Mouse (Mus musculus) CH12.LX (cell line): ENCODE measurements around the gene Espn. TPM values are rescaled to one million over a fixed set of nuclear protein-coding genes. Genes with fewer than 3 reads are reported as not detected.

Source experiments
- DNase-seq: peaks from one replicate; pipeline ENCODE4 v3.0.0-alpha.2; 2013; ENCODE audit errors: extremely low read depth
- H3K27ac ChIP-seq: 2 replicates; pipeline ENCODE4 v1.5.1; 2012; ENCODE audit warnings: low read depth, mild to moderate bottlenecking, control low read depth, moderate library complexity; ENCODE audit not compliant: insufficient read depth
- H3K27me3 ChIP-seq: replicated peaks from 2 replicates; pipeline ENCODE3; 2012; ENCODE audit warnings: inconsistent platforms
- H3K36me3 ChIP-seq, 2 experiments: replicated peaks in 1 of 2; 2 replicates each; pipeline versions ENCODE3 to v1.6.1; 2012; ENCODE audit warnings: inconsistent platforms in 1 of 2, low read length in 1 of 2, mild to moderate bottlenecking in 1 of 2, mixed read lengths in 1 of 2, moderate library complexity in 1 of 2; ENCODE audit not compliant: control insufficient read depth in 1 of 2, insufficient read depth in 1 of 2
- H3K4me1 ChIP-seq, 2 experiments: 2 replicates each; pipeline ENCODE4 v1.6.1; 2012; ENCODE audit warnings: inconsistent platforms in 1 of 2, moderate library complexity in 1 of 2; ENCODE audit not compliant: insufficient read depth in 2 of 2, control insufficient read depth in 1 of 2
- H3K4me2 ChIP-seq: 2 replicates; pipeline ENCODE4 v1.6.1; 2012; ENCODE audit warnings: low read depth, mild to moderate bottlenecking, control low read depth; ENCODE audit not compliant: poor library complexity, insufficient read depth, severe bottlenecking
- H3K4me3 ChIP-seq, 3 experiments: fragments of 150-350 bp in 1 of 3; sonication (generic) in 1 of 3; replicated peaks in 1 of 3; 2 replicates each; pipeline versions ENCODE3 to v1.5.1; 2011 to 2012; ENCODE audit warnings: low read depth in 2 of 3, low read length in 2 of 3, mild to moderate bottlenecking in 2 of 3, moderate library complexity in 2 of 3, control low read depth in 1 of 3, improper control_type of control experiment in 1 of 3, inconsistent platforms in 1 of 3, mixed read lengths in 1 of 3; ENCODE audit not compliant: poor library complexity in 1 of 3
- H3K79me2 ChIP-seq: replicated peaks from 2 replicates; pipeline ENCODE4 v1.6.1; 2012; ENCODE audit warnings: mild to moderate bottlenecking, moderate library complexity; ENCODE audit not compliant: control insufficient read depth, poor library complexity, insufficient read depth, severe bottlenecking; ENCODE audit errors: extremely low read depth
- H3K9ac ChIP-seq: 2 replicates; pipeline ENCODE4 v1.6.1; 2012; ENCODE audit warnings: low read depth, mild to moderate bottlenecking, control low read depth, moderate library complexity; ENCODE audit not compliant: insufficient read depth
- H3K9me3 ChIP-seq: replicated peaks from 2 replicates; pipeline ENCODE3; 2012; ENCODE audit warnings: low read length, inconsistent platforms, mixed read lengths
- CHD2 ChIP-seq: IDR thresholded peaks from 2 replicates; pipeline ENCODE4 v1.6.1; 2011; ENCODE audit warnings: low read length, improper control_type of control experiment
- CTCF ChIP-seq, 2 experiments: IDR thresholded peaks in 1 of 2; conservative IDR thresholded peaks in 1 of 2; 2 replicates each; pipeline ENCODE4 v1.5.1; 2011 to 2012; ENCODE audit warnings: low read depth in 2 of 2, low read length in 2 of 2, improper control_type of control experiment in 1 of 2, inconsistent platforms in 1 of 2, mild to moderate bottlenecking in 1 of 2, moderate library complexity in 1 of 2
- E2F4 ChIP-seq: IDR thresholded peaks from 2 replicates; pipeline ENCODE4 v1.6.1; 2011; ENCODE audit warnings: low read depth, low read length, improper control_type of control experiment; ENCODE audit not compliant: insufficient replicate concordance
- EP300 ChIP-seq: IDR thresholded peaks from 2 replicates; pipeline ENCODE4 v1.6.1; 2011; ENCODE audit warnings: low read length, improper control_type of control experiment
- ETS1 ChIP-seq: conservative IDR thresholded peaks from 2 replicates; pipeline ENCODE4 v1.6.1; 2012; ENCODE audit warnings: low read depth, mild to moderate bottlenecking, inconsistent platforms, low read length, improper control_type of control experiment, moderate library complexity
- GABPA ChIP-seq: IDR thresholded peaks from 2 replicates; pipeline ENCODE4 v1.6.1; 2012; ENCODE audit warnings: low read depth, low read length, improper control_type of control experiment, inconsistent platforms; ENCODE audit not compliant: insufficient replicate concordance
- JUN ChIP-seq: IDR thresholded peaks from 2 replicates; pipeline ENCODE4 v1.6.1; 2011; ENCODE audit warnings: low read depth, mild to moderate bottlenecking, low read length, improper control_type of control experiment, moderate library complexity; ENCODE audit not compliant: insufficient read depth
- JUND ChIP-seq: conservative IDR thresholded peaks from 2 replicates; pipeline ENCODE4 v1.6.1; 2011; ENCODE audit warnings: low read depth, low read length, improper control_type of control experiment
- KAT2A ChIP-seq: IDR thresholded peaks from 2 replicates; pipeline ENCODE4 v1.6.1; 2012; ENCODE audit warnings: low read length, improper control_type of control experiment, inconsistent platforms; ENCODE audit not compliant: insufficient replicate concordance
- MAFK ChIP-seq: IDR thresholded peaks from 2 replicates; pipeline ENCODE4 v1.6.1; 2011; ENCODE audit warnings: low read length, improper control_type of control experiment; ENCODE audit not compliant: insufficient replicate concordance
- MAX ChIP-seq: IDR thresholded peaks from 2 replicates; pipeline ENCODE4 v1.6.1; 2011; ENCODE audit warnings: low read length, improper control_type of control experiment
- MAZ ChIP-seq: IDR thresholded peaks from 2 replicates; pipeline ENCODE4 v1.6.1; 2012; ENCODE audit warnings: low read depth, mild to moderate bottlenecking, inconsistent platforms, low read length, improper control_type of control experiment, moderate library complexity
- NELFE ChIP-seq: IDR thresholded peaks from 2 replicates; pipeline ENCODE4 v1.6.1; 2011; ENCODE audit warnings: low read depth, low read length, improper control_type of control experiment
- PAX5 ChIP-seq: IDR thresholded peaks from 2 replicates; pipeline ENCODE4 v1.6.1; 2012; ENCODE audit warnings: low read length, inconsistent platforms, mixed read lengths
- POLR2A ChIP-seq: IDR thresholded peaks from 2 replicates; pipeline ENCODE4 v1.6.1; 2011; ENCODE audit warnings: low read depth, mild to moderate bottlenecking, improper control_type of control experiment, low read length
- RCOR1 ChIP-seq: conservative IDR thresholded peaks from 2 replicates; pipeline ENCODE4 v1.6.1; 2012; ENCODE audit warnings: low read depth, mild to moderate bottlenecking, inconsistent platforms, low read length, improper control_type of control experiment
- SIN3A ChIP-seq: IDR thresholded peaks from 2 replicates; pipeline ENCODE4 v1.6.1; 2012; ENCODE audit warnings: low read length, improper control_type of control experiment, inconsistent platforms
- SMC3 ChIP-seq: IDR thresholded peaks from 2 replicates; pipeline ENCODE4 v1.6.1; 2011; ENCODE audit warnings: low read depth, low read length, improper control_type of control experiment
- TBP ChIP-seq: conservative IDR thresholded peaks from 2 replicates; pipeline ENCODE4 v1.6.1; 2011; ENCODE audit warnings: low read depth, low read length, improper control_type of control experiment
- TCF12 ChIP-seq: IDR thresholded peaks from 2 replicates; pipeline ENCODE4 v1.6.1; 2014; ENCODE audit warnings: low read depth, mild to moderate bottlenecking, inconsistent platforms, low read length, improper control_type of control experiment
- UBTF ChIP-seq: IDR thresholded peaks from 2 replicates; pipeline ENCODE4 v1.6.1; 2012; ENCODE audit warnings: low read depth, mild to moderate bottlenecking, inconsistent platforms, low read length, improper control_type of control experiment, moderate library complexity
- USF1 ChIP-seq: IDR thresholded peaks from 2 replicates; pipeline ENCODE4 v1.6.1; 2014; ENCODE audit warnings: low read depth, mild to moderate bottlenecking, inconsistent platforms, low read length, improper control_type of control experiment
- ZC3H11A ChIP-seq: IDR thresholded peaks from 2 replicates; pipeline ENCODE4 v1.6.1; 2012; ENCODE audit warnings: low read depth, mild to moderate bottlenecking, inconsistent platforms, low read length, improper control_type of control experiment
- ZKSCAN1 ChIP-seq: IDR thresholded peaks from 2 replicates; pipeline ENCODE4 v1.6.1; 2012; ENCODE audit warnings: low read depth, inconsistent platforms, low read length, improper control_type of control experiment, borderline replicate concordance
- ZNF384 ChIP-seq: IDR thresholded peaks from 2 replicates; pipeline ENCODE4 v1.6.1; 2012; ENCODE audit warnings: low read depth, low read length, improper control_type of control experiment, inconsistent platforms
- dilution Hi-C: fragments of 300-500 bp; cut with MboI; formaldehyde crosslinking; loops from 2 replicates; pipeline ENCODE4 v1.14.3; 2020; ENCODE audit warnings: low sequenced_read_pairs; ENCODE audit not compliant: extremely low pct_unique_long_range_greater_than_20kb, extremely low pct_ligation_motif_present
- in situ Hi-C: fragments of 300-500 bp; cut with MboI; formaldehyde crosslinking; loops from 3 replicates; pipeline ENCODE4 v1.14.3; 2019; ENCODE audit warnings: low sequenced_read_pairs, low pct_ligation_motif_present, low pct_unique_long_range_greater_than_20kb, mixed read lengths
- polyA plus RNA-seq: library from polyadenylated mRNA; unstranded; fragments of >175 nt; gene quantifications from 2 replicates; pipeline ENCODE4 v1.2.1, GENCODE M21; 2012; ENCODE audit warnings: low read depth; ENCODE audit not compliant: insufficient read length
- total RNA-seq, 2 experiments: library from RNA; depleted of rRNA; stranded (reverse); fragments of 300-350 nt in 1 of 2; fragments of >200 nt in 1 of 2; gene quantifications; 2 replicates each; pipeline ENCODE4 v1.2.3; 2012 to 2014

Espn gene
- total and polyA plus RNA-seq, 3 experiments, result 0.25 TPM; not detected in 2

DNA sequence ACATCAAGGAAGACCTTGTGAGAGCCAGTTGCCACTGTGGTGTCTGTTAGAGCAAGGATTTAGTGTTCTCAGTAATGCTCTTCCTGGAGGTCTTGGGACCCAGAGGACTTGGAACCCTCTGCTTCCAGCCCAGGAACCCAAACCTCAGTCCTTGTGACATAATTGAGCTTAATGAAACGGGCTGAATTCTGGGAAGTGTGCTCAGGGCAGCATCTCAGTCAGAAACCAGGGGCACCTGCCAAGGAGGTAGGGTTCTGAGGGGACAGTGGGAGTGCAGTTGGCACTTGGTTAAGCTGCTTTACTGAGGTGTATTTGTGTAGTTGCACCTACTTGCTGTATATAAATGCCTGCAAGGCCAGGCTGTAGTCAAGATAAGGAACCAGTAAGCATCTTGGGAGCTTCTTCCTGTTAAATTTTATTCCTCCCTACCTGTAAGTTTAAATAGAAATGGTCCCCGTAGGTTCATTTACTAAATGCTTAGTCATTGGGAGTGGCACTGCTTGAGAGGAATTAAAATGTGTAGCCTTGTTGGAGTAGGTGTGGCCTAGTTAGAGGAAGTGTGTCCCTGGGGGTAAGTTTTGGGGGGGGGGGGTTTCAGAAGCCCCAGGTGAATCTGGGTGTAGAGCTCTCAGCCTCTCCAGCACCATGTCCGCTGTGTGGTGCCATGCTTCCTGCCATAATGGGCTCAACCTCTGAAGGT lies 42.5 kb upstream of the Espn start:
- Histone ChIP-seq H3K4me3 (no peak overlapping the region), H3K4me1 (peaks cover 14 to 51% of the 10 kb centered on the region in 2 experiments), H3K9me3 (no peaks in the 10 kb centered on the region), H3K27ac (no peak overlapping the region), H3K27me3 (no peaks in the 10 kb centered on the region), H3K79me2 (no peaks in the 10 kb centered on the region), H3K36me3 (peaks cover 0 to 20% of the 10 kb centered on the region in 2 experiments), H3K4me2 (no peak overlapping the region), H3K9ac (no peak overlapping the region)
- DNase-seq, result no peak
- in situ Hi-C loops (no loop called here), dilution Hi-C loops (no loop called here)
- TF ChIP-seq SIN3A (no peak), MAZ (no peak), USF1 (no peak), TBP (no peak), NELFE (no peak), E2F4 (no peak), CTCF (conservative IDR thresholded peaks at IDR 0.05 in 1 of 2, IDR thresholded peaks at IDR 0.05 in 1 of 2; ENCODE audit: low read depth in 2 of 2, low read length in 2 of 2) (no peak)

- dilution Hi-C loops, result no loop called here
- DNase-seq, result no peak
- peaks cover 18 to 67% of the 10 kb centered on the region in 2 experiments for H3K4me1 ChIP-seq
Observed at GRCm38 (mm10) chr4:152192569-152192968, 40.4 kb upstream of the Espn start.

DNA sequence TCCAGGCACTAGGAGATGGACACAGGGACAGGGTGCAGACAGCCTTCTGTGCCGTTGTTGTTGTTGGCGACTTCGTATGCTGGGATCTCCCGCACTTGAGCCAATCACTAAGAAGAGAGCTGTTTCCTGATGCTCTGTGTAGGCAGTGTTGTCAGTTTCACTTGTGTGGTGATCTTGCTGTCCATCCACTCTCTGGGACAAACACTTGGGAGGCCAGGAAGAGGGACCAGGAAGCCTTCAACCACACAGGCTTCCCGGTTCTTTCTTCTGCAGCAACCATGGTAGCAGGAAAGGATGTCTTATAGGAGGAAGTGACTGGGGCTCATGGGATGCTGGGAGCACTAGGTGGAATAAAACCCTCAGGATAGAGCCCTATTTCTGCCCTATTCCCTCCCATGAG lies 38.5 kb upstream of the Espn start:
- H3K9ac ChIP-seq, result no peak overlapping the region
- dilution Hi-C loops (no loop called here), in situ Hi-C loops (no loop called here)
- DNase-seq, result no peak
- H3K79me2 ChIP-seq, result no peaks in the 10 kb centered on the region
- peaks cover 30 to 78% of the 10 kb centered on the region in 2 experiments for H3K4me1 ChIP-seq
- H3K4me3 ChIP-seq, result no peak overlapping the region
- peaks cover 4% of the 10 kb centered on the region for H3K9me3 ChIP-seq
- H3K36me3 ChIP-seq, result peaks cover 0 to 16% of the 10 kb centered on the region in 2 experiments
- TF ChIP-seq TCF12 (no peak), GABPA (no peak), POLR2A (no peak), UBTF (no peak), CTCF (conservative IDR thresholded peaks at IDR 0.05 in 1 of 2, IDR thresholded peaks at IDR 0.05 in 1 of 2; ENCODE audit: low read depth in 2 of 2, low read length in 2 of 2) (no peak), KAT2A (no peak), ZNF384 (no peak), ZC3H11A (no peak), E2F4 (no peak), MAFK (no peak), CHD2 (no peak), RCOR1 (no peak), JUND (no peak), EP300 (no peak), ETS1 (no peak), MAZ (no peak), PAX5 (no peak), SIN3A (no peak), JUN (no peak), SMC3 (no peak)
- H3K4me2 ChIP-seq, result peak overlapping the region; percentile 17; the same call in 1 of the 2 replicates
- no peaks in the 10 kb centered on the region for H3K27me3 ChIP-seq
- no peak overlapping the region for H3K27ac ChIP-seq

More at GRCm38 (mm10) chr4:152192569-152192968, 40.4 kb upstream of the Espn start:
- Histone ChIP-seq H3K36me3 (peaks cover 0 to 24% of the 10 kb centered on the region in 2 experiments), H3K4me3 (no peak overlapping the region), H3K4me2 (no peak overlapping the region), H3K9ac (no peak overlapping the region), H3K27ac (no peak overlapping the region), H3K9me3 (peaks cover 3% of the 10 kb centered on the region), H3K79me2 (no peaks in the 10 kb centered on the region), H3K27me3 (no peaks in the 10 kb centered on the region)
- in situ Hi-C loops, result no loop called here
- TF ChIP-seq SIN3A (no peak), ZKSCAN1 (no peak), USF1 (no peak), MAX (no peak)
